Mouse (Mus musculus) forebrain, embryonic 13.5 days (tissue): Measurements from ENCODE around the gene Ino80d. TPM values are rescaled to one million over a fixed set of nuclear protein-coding genes. Genes with fewer than 3 reads are reported as not detected.

Experiments
- ATAC-seq: fragments of 200-750 bp; cut with Nextera tagmentation; 2 replicates; pipeline ENCODE4 v1.8.0; 2017
- H3K27ac ChIP-seq: fragments of 300-500 bp; sonication (generic); 2 replicates; pipeline ENCODE4 v1.5.1; 2015; ENCODE audit warnings: inconsistent platforms, mild to moderate bottlenecking, moderate library complexity
- H3K27me3 ChIP-seq: fragments of 300-500 bp; sonication (generic); 2 replicates; pipeline ENCODE4 v1.6.1; 2015; ENCODE audit warnings: mild to moderate bottlenecking, inconsistent platforms
- H3K36me3 ChIP-seq: fragments of 300-500 bp; sonication (generic); 2 replicates; pipeline ENCODE4 v1.6.1; 2015; ENCODE audit warnings: mild to moderate bottlenecking, inconsistent platforms; ENCODE audit not compliant: poor library complexity, severe bottlenecking
- H3K4me1 ChIP-seq: fragments of 300-500 bp; sonication (generic); 2 replicates; pipeline ENCODE4 v1.6.1; 2015; ENCODE audit warnings: inconsistent platforms
- H3K4me2 ChIP-seq: fragments of 300-500 bp; sonication (generic); 2 replicates; pipeline ENCODE4 v1.6.1; 2015; ENCODE audit warnings: inconsistent platforms, mild to moderate bottlenecking, moderate library complexity
- H3K4me3 ChIP-seq: fragments of 300-500 bp; sonication (generic); 2 replicates; pipeline ENCODE4 v1.5.1; 2015; ENCODE audit warnings: mild to moderate bottlenecking, inconsistent platforms
- H3K9ac ChIP-seq: fragments of 300-500 bp; sonication (generic); 2 replicates; pipeline ENCODE4 v1.6.1; 2015; ENCODE audit warnings: mild to moderate bottlenecking, inconsistent platforms
- H3K9me3 ChIP-seq: fragments of 300-500 bp; sonication (generic); replicated peaks from 2 replicates; pipeline ENCODE4 v1.6.1; 2016; ENCODE audit warnings: inconsistent platforms
- WGBS: fragments of 180-500 bp; shearing (Covaris S2); methylation state at CpG from one replicate; pipeline ENCODE4 v1.1.7; 2015; 5-methylcytosine and 5-hydroxymethylcytosine counted together
- polyA plus RNA-seq: library from polyadenylated mRNA; unstranded; fragments of >200 nt; fragmentation: Nextera tagmentation; extraction: Ambion mirVana; gene quantifications from 2 replicates; pipeline ENCODE4 v1.2.1, GENCODE M21; 2015

Ino80d gene
- polyA plus RNA-seq, 1 experiment from 2014 or later: 10.0 TPM

DNA sequence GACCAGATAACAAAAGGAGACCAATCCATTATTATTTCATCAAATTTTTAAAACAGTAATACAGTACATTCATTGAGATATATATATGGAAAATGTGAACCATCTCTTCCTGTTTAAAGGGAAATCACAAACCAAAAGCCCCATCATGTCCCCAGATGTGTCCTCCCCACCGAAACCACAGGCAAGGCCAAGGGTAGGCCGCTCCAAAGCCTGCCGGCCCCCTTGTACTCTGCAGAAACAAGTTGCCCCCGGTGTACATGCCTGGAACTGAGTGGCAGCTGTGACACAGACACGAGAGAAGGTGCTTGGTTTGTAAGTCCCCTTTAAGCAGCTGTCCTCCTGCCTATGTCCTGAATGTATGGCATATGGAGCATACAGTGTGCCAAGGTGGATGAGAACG is 66.5 kb downstream of the Ino80d start:
- 0 out of 2 replicates have a peak, but pooled peaks cover 3% of the 10 kb centered on the region for H3K4me1 ChIP-seq
- peaks cover 10% of the 10 kb centered on the region; the same call in 1 of the 2 replicates for H3K36me3 ChIP-seq
- no peak overlapping the region for H3K27ac ChIP-seq
- no peaks in the 10 kb centered on the region for H3K9me3 ChIP-seq
- no peak overlapping the region for H3K4me3 ChIP-seq
- no peak overlapping the region for H3K9ac ChIP-seq
- H3K27me3 ChIP-seq: no peaks in the 10 kb centered on the region
- 84% methylated on average over 6 of the region's 6 CpGs for WGBS
- H3K4me2 ChIP-seq: no peak overlapping the region
- no peak for ATAC-seq

DNA sequence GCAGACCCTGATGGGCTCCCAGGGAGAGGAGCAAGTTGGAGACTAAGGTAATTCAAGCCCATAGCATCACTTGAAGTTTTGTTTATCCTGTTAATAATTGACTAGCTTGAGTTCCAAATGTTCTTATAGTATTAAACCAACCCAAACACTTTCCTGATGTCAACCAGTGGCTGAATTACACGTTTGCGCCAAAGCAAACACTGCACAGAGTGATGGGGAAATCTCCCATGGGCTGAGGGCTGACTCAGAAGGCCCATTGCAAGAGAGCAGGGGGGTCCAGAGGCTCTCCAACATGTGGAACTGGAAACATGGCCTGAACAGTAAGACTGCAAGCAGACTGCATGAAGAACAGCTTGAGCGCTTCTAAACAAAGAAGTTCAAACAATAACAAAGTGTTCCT is 81.5 kb downstream of the Ino80d start:
- no peak overlapping the region for H3K9ac ChIP-seq
- H3K27ac ChIP-seq: no peak overlapping the region
- no peak overlapping the region for H3K4me2 ChIP-seq
- H3K36me3 ChIP-seq: no peaks in the 10 kb centered on the region
- H3K9me3 ChIP-seq: no peaks in the 10 kb centered on the region
- H3K27me3 ChIP-seq: no peaks in the 10 kb centered on the region
- no peak overlapping the region for H3K4me3 ChIP-seq
- 85% methylated on average over 3 of the region's 3 CpGs for WGBS
- H3K4me1 ChIP-seq: no peaks in the 10 kb centered on the region
- ATAC-seq: no peak

- H3K36me3 ChIP-seq: no peaks in the 10 kb centered on the region
- ATAC-seq: no peak
- 70% methylated on average over 2 of the region's 2 CpGs for WGBS
Measured at GRCm38 (mm10) chr1:63019916-63020315, 94.6 kb downstream of the Ino80d start.

DNA sequence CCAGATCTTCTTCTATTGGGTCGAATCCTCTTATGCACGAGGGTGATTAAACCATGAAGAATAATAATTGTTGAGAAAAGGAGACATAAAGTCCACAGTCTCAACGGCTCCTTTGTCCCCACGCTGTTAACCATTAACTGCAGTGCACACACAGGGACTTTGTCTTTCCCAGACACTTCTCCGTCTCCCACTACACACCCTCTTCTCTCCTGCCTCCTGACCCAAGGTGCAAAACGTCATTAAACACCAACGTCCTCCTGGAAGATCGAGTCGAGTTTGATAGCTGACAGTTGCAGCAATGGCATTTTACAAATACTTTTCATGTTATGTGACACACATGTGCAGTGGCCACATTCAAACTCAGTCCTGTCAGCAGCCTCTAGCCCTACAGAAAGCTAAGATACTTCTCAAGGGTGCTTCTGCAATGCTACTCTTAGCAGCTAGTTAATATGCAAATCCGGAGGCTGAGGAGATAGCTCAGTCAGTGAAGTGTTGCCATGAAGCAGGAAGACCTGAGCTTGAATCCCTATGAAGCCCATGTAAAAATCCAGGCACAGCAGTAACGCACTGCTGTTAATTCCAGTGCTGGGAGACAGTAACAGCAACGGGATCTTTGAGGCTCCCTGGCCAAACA is 109.3 kb downstream of the Ino80d start:
- Histone ChIP-seq H3K9ac (no peak overlapping the region), H3K4me3 (no peak overlapping the region), H3K4me2 (no peak overlapping the region), H3K36me3 (no peaks in the 10 kb centered on the region), H3K4me1 (no peaks in the 10 kb centered on the region), H3K27ac (no peak overlapping the region), H3K9me3 (no peaks in the 10 kb centered on the region), H3K27me3 (no peaks in the 10 kb centered on the region)
- 64% methylated on average over 12 of the region's 12 CpGs for WGBS
- ATAC-seq: no peak

More at GRCm38 (mm10) chr1:63019916-63020315, 94.6 kb downstream of the Ino80d start:
- no peak overlapping the region for H3K4me3 ChIP-seq
- H3K4me2 ChIP-seq: no peak overlapping the region
- H3K27me3 ChIP-seq: no peaks in the 10 kb centered on the region
- no peaks in the 10 kb centered on the region for H3K9me3 ChIP-seq
- no peak overlapping the region for H3K9ac ChIP-seq
- H3K27ac ChIP-seq: no peak overlapping the region
- H3K4me1 ChIP-seq: no peaks in the 10 kb centered on the region

DNA sequence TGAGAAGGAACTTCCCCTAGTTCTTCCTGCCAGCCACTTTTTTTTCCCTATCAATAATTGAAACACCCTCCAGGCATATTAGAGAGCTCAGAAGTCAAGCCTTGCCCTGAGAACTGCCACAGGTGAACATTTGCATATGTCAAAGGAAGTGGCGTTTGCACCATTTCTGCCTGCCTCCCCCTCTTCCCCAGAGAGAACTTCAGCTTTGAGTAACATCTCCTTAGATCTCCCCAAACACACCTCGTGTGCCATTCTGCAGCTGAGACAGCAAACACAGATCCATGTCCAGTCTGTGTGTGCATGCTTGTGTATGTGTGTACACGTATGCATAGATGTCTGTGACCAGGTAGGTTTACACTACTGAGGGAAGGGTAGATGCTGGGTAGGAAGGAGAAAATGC is 112.6 kb downstream of the Ino80d start:
- H3K9me3 ChIP-seq: no peaks in the 10 kb centered on the region
- 80% methylated on average over 3 of the region's 3 CpGs for WGBS
- H3K4me3 ChIP-seq: no peak overlapping the region
- ATAC-seq: no peak
- H3K4me2 ChIP-seq: no peak overlapping the region
- H3K9ac ChIP-seq: no peak overlapping the region
- H3K27me3 ChIP-seq: no peaks in the 10 kb centered on the region
- H3K27ac ChIP-seq: no peak overlapping the region
- no peaks in the 10 kb centered on the region for H3K36me3 ChIP-seq
- no peaks in the 10 kb centered on the region for H3K4me1 ChIP-seq

DNA sequence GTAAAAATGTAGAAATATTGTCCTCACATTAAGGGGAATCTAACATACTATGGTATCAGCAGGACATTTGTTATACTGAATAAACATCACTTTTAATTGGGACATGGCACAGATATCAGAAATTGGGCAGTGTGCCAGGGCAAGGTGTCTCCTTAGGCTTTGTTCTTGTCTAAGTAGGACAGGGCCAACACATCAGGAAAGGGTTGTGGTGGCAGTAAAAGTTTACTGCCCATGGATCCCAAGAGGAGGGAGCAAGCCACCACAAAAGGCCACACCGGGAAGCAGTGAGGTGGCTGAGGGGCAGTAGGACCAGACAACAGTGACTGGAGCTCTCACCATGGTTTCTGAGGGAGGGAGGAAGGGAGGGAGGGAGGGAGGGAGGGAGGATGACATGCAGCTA is 121.1 kb downstream of the Ino80d start:
- 57% methylated on average over 1 of the region's 1 CpGs for WGBS
- Histone ChIP-seq H3K9me3 (no peaks in the 10 kb centered on the region), H3K36me3 (no peaks in the 10 kb centered on the region), H3K27me3 (no peaks in the 10 kb centered on the region), H3K4me3 (no peak overlapping the region), H3K9ac (no peak overlapping the region), H3K4me1 (no peaks in the 10 kb centered on the region), H3K4me2 (no peak overlapping the region), H3K27ac (no peak overlapping the region)
- ATAC-seq: no peak

DNA sequence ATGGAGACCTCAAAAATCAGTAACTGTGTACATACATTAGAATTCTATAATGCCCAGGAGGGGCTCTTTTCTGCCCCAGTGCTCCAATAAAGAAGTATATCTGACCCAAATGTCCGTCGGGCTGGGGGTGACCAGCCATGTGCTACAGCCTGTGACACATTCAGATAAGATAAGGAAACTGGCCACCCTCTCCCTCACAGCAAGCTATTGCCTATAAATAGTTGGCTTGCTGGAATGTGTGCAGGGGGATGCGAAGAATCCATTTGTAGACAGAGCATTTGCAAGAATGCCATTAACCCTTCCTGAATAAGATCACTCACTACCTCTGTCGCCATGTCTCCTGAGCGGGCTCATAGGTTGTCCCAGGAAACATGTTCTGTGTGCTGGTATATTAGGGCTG is 121.8 kb downstream of the Ino80d start:
- no peak for ATAC-seq
- no peaks in the 10 kb centered on the region for H3K9me3 ChIP-seq
- no peaks in the 10 kb centered on the region for H3K27me3 ChIP-seq
- WGBS: 86% methylated on average over 5 of the region's 5 CpGs
- no peak overlapping the region for H3K9ac ChIP-seq
- H3K4me2 ChIP-seq: no peak overlapping the region
- H3K27ac ChIP-seq: no peak overlapping the region
- H3K36me3 ChIP-seq: no peaks in the 10 kb centered on the region
- no peak overlapping the region for H3K4me3 ChIP-seq
- no peaks in the 10 kb centered on the region for H3K4me1 ChIP-seq

- 85% methylated on average over 10 of the region's 10 CpGs for WGBS
- Histone ChIP-seq H3K27me3 (no peaks in the 10 kb centered on the region), H3K27ac (no peak overlapping the region), H3K4me3 (no peak overlapping the region), H3K9ac (no peak overlapping the region), H3K9me3 (no peaks in the 10 kb centered on the region), H3K36me3 (no peaks in the 10 kb centered on the region), H3K4me2 (no peak overlapping the region), H3K4me1 (no peaks in the 10 kb centered on the region)
- ATAC-seq: no peak
Measured at GRCm38 (mm10) chr1:62991021-62991420, 123.4 kb downstream of the Ino80d start.

DNA sequence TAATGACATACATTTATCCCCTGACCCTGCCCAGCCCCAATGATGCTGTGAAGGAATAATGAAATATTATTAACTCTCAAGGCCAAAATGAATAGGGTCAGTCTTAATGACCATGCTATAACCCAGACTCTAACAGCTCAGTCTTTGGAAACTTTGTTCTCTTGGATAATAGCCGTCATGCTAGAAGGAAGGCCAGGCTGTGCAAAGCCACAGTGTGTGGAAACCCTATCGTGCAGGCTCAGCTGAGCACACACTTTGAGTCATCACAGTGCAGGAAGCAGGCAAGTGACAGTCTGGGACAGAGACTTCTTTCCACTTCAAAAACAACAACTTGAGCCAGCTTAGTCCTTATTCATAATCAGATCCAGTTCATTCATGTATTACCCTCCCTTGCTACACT is 126.9 kb downstream of the Ino80d start:
- Histone ChIP-seq H3K9ac (no peak overlapping the region), H3K4me1 (no peaks in the 10 kb centered on the region), H3K4me3 (no peak overlapping the region), H3K36me3 (no peaks in the 10 kb centered on the region), H3K9me3 (no peaks in the 10 kb centered on the region), H3K27ac (no peak overlapping the region), H3K4me2 (no peak overlapping the region), H3K27me3 (no peaks in the 10 kb centered on the region)
- ATAC-seq: no peak
- 63% methylated on average over 2 of the region's 2 CpGs for WGBS

- Histone ChIP-seq H3K9me3 (no peaks in the 10 kb centered on the region), H3K36me3 (no peaks in the 10 kb centered on the region), H3K4me3 (no peak overlapping the region), H3K4me2 (peak overlapping the region; percentile 41), H3K27ac (no peak overlapping the region), H3K9ac (no peak overlapping the region), H3K4me1 (no peaks in the 10 kb centered on the region), H3K27me3 (no peaks in the 10 kb centered on the region)
- 12% methylated on average over 7 of the region's 7 CpGs for WGBS
- ATAC-seq: no peak
Measured at GRCm38 (mm10) chr1:62986267-62986666, 128.2 kb downstream of the Ino80d start.

DNA sequence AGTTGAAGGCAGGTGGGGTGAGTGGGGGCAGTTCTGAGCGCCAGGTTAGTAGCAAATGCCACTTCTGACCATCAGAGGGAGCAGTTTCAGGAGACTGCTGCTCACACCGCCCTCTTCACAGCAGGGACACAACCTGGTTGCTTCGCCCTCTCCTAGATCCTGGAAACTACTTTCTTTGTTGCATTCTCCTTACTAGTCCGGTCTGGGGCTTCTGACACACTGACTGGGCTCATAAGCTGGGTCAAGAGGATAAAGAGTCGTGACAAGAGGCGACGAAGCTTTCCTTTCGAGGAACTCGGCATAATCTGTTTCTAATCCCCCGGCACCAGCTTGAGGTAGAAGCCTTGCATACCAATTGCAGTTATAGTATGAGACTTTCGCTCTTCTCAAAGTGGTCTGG is 129.9 kb downstream of the Ino80d start:
- no peak overlapping the region for H3K9ac ChIP-seq
- H3K27me3 ChIP-seq: no peaks in the 10 kb centered on the region
- peak overlapping the region; percentile 42 for H3K4me2 ChIP-seq
- H3K27ac ChIP-seq: no peak overlapping the region
- WGBS: 18% methylated on average over 11 of the region's 11 CpGs
- no peak for ATAC-seq
- no peak overlapping the region for H3K4me3 ChIP-seq
- no peaks in the 10 kb centered on the region for H3K9me3 ChIP-seq
- H3K36me3 ChIP-seq: no peaks in the 10 kb centered on the region
- no peaks in the 10 kb centered on the region for H3K4me1 ChIP-seq

DNA sequence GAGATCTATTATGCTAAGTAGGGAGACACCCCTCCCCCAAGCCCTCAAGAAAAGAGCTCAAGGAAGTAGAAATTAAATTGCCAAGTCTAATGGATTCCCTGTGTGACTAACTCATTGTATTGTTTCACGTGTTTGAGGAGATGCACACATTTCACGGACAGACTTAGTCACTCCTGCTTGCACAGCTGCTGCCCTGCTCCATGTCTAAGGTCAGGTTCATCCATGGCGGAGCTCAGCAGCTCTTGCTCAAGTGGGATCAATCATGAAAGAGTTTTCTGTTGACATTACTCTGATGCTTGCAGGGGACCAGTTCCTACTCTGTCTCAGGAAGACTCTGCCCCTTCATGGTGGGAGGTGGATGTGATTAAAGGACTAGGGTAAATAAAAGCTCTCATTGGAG is 137.7 kb downstream of the Ino80d start:
- H3K27me3 ChIP-seq: no peaks in the 10 kb centered on the region
- WGBS: 55% methylated on average over 3 of the region's 3 CpGs
- H3K36me3 ChIP-seq: no peaks in the 10 kb centered on the region
- no peak for ATAC-seq
- no peaks in the 10 kb centered on the region for H3K9me3 ChIP-seq
- H3K4me2 ChIP-seq: no peak overlapping the region
- no peak overlapping the region for H3K4me3 ChIP-seq
- no peak overlapping the region for H3K9ac ChIP-seq
- no peak overlapping the region for H3K27ac ChIP-seq
- H3K4me1 ChIP-seq: no peaks in the 10 kb centered on the region

DNA sequence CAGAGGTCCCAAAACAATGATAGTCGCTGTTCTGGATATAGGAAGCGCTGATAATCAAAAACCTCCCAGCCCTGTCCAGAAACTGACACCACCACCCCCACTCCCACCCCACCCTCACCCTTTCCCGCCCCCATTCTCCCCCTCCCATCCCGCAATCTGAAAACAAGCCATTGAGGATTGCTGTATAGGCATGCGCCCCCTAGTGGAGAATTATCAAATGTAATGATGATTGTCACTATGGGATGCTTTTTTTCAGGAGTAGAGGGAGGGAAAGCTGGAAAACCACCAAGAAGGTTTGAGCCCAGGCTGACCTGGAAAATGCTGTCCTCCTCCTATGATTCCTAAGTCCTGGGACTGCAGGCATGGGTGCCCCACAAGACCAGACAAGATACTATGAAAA is 147.6 kb downstream of the Ino80d start:
- Histone ChIP-seq H3K27ac (no peak overlapping the region), H3K9ac (no peak overlapping the region), H3K27me3 (0 out of 2 replicates have a peak, but pooled peaks cover 11% of the 10 kb centered on the region), H3K36me3 (no peaks in the 10 kb centered on the region), H3K4me1 (peaks cover 9% of the 10 kb centered on the region), H3K4me3 (no peak overlapping the region), H3K9me3 (no peaks in the 10 kb centered on the region), H3K4me2 (no peak overlapping the region)
- no peak for ATAC-seq
- WGBS: 21% methylated on average over 5 of the region's 5 CpGs
